Mouse (Mus musculus) right cerebral cortex, postnatal 14 days (tissue): Measurements from ENCODE around the gene Aanat.
"Not testable (repeated sequence)": the region's sequence is repeated elsewhere in the genome, so short reads cannot be mapped to it uniquely, and the experiment has no call there.

Experiments used
- DNase-seq: peaks from one replicate; pipeline ENCODE4 v3.0.0; 2022

The Aanat gene

DNA sequence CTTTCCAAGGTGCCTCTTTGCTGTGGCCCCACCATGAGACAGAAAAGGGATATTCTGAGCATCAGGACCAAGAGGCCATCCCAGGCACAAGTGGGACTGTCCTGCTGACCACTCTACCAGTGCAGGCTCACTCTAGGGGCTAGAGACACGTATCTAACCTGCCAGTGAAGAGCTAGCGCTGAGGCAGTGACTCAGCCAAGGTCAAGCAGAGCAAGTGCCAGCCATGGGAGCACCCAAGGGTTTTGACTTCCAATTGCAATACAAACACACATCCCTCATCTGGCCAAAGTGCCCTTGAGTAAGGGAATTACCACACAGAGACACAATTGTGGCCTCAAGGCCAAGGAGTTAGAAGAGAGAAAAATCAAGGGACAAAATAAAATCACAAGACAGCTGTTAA lies 10.8 kb upstream of the Aanat start:
- no peak for DNase-seq

DNA sequence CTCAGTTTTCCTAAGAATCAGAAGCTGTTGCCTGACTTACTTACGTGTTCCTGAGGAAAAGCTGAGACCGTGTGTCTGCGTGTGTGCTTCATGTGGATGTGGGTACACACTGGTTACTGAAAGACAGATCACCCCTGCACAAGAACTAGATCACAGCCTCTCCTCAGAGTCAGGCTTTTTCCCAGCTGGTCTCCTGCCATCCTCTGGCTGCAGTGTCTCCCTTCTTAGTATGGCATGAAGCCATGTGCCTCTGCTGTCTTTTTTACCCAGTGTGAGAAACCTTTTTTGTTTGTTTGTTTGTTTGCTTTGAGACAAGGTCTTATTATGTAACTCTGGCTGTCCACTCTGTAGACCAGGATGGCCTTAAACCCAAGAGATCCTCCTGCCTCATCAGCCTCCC lies 7.0 kb upstream of the Aanat start:
- DNase-seq, result no peak

DNA sequence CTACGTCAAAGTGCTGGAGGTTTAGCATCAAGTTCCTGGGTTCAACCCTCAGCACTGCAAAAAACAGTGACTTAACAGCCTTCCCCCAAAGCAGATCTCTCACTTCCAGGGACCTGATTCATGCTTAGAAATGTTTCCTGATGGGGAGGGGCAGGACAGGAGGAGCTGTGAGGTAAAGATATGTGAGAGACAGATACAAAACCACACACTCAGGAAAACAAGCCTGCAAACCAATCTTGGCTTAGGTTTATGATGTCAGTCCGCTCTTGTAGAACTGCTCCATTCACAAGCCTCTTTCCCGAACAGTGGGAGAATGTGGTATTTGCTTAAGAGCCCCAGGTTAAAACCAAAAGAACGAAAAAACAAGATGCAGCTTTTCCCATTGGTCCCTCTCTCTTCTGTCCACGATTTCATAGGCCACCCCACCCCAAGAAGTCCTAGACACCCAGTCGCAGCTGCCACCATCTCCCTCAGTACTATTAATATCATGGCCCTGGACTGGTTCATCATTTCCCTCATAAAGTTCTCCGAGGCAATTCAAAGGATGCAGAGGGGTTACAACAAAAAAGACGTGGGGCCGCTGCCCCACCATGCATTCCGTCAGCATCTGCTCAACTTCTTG lies 6.1 kb upstream of the Aanat start:
- no peak for DNase-seq

DNA sequence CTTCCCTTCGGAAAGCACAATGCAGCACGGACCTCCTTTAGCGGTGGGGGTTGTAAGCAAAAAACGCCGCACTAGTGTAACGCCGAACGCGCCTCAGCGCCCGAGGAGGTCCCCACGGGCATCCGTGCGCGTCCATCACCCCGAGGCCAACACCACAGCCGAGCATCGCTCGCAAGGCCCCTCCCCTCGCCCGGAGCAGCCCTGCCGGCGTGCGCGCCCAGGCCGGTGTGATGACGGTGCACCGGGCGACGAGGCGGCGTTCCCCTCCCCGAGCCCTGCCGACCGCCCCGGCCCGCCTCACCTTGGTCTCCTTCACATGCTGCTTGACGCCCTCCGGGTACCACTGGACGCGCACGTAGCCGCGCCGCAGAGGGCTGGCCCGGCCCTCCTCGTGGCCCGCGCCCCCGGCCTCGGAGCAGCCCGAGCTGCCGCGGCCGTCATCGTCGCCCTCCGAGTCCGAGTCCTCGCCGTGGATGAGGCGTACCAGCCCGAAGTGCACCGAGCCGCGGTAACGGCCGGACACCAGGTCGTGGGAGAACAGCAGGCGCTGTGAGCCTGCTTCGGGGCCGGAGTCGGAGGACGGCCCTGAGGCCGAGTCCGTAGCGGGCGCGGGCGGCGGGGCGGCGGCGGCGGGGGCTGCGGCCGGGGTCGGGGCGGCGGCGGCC lies 5.4 kb upstream of the Aanat start:
- DNase-seq, result peak; percentile 55

- DNase-seq, result peak; percentile 92
Measured at GRCm38 (mm10) chr11:116581376-116581814, 4.8 kb upstream of the Aanat start, which contains the start of gene Ube2o. Ube2o (minus strand) TSS chr11:116581447.

DNA sequence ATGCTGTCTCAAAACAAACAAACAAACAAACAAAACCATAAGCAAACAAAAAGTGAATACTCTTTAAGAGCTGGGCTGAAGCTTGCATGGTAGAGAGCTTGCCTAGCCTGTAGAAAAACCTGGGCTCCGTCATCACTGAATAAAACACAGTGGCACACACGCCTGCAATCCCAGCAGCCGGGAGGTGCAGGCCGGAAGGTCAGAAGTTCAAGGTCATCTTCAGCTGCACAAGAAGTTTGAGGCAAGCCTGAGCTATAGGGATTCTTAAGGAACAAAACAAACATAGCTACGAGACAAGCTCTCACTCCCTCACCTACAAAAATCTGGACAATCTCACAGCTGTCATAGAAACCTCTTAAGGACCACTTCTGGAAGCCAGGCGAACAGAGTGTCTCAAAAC lies 550 bp upstream of the Aanat start:
- no peak for DNase-seq

DNA sequence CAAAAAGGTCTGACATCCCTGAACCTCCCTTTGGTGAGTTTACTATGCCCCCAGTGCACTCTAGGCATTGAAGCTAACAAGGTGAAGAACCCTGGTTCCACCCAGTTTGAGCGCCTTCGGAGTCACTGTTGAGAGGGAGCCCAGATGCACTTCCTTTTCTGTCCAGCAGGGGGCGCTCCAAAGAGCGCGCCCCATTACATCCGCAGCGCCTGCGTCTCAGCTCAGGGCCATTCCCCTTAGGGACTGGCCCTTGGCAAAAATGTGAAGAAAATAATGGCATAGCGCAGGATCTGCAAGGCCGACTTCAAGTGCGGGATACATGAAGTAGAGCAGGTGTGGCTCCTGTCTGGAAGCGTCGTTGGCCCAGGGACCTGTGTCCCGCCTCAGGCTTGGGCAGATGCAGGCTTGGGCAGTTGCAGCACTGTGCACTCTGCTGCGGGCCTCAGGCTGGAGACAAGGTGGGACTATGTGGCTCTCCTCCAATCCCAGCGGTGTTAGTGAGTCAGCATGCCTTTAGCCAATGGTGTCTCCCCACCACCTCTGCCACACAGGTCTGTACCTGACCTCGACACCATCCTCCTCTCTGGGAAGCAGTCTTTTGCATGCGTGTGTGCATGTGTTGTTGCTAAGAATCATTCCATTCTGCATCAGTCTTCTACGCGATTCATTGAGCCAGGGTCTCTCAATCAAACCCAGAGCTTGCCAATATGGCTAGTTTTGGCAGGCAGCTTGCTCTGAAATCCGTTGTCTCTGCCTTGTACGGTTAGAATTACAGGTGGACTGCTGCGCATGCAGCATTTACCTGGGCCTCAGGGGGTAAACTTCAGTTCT lies 784 bp downstream of the Aanat start:
- peak; percentile 68 for DNase-seq

- no peak for DNase-seq
Measured at GRCm38 (mm10) chr11:116589020-116589531, 2.8 kb downstream of the Aanat start.

DNA sequence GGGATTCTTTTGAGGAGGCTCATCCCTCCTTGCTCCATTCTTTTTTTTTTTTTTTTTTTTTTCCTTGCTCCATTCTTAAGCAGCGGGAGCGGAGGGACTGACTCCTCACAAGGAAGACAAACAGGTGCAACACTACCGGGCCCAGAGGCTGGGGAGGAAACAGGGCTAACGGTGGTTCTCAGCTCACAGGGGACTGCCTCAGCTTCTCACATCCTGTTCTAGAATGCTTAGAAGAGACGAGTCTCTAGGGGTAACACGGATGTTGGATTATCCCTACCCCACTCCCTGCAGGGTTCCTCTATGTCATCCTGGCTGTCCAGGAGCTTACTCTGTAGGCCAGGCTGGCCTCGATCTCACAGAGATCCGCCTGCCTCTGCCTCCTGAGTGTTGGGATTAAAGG lies 3.3 kb downstream of the Aanat start:
- no peak for DNase-seq

GRCm38 (mm10) chr11:116591621-116592020 lies 5.4 kb downstream of the Aanat start:
- no peak for DNase-seq

DNA sequence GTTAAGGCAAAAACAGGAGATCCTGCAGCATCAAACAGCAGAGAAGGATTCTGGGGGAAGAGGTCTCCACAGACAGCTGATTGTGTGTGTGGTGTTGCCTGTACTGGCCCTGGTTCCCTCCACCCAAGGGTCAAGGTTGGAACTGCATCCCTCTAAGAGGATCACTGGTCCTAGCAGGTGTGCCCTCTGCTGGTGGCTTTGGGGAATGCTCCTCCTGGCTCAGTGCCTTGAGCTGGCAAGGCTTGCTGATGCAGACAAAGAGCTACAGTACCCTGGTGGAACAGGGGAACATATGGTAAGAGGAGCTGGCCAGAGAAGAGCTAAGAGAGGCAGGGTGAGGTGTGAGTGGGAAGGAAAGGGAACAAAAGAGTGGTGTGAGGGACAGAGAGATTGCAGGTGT lies 6.2 kb downstream of the Aanat start:
- DNase-seq, result peak; percentile 92

- no peak for DNase-seq
Measured at GRCm38 (mm10) chr11:116593345-116593744, 7.1 kb downstream of the Aanat start.

- DNase-seq, result no peak
Measured at GRCm38 (mm10) chr11:116596766-116597165, 10.5 kb downstream of the Aanat start.

DNA sequence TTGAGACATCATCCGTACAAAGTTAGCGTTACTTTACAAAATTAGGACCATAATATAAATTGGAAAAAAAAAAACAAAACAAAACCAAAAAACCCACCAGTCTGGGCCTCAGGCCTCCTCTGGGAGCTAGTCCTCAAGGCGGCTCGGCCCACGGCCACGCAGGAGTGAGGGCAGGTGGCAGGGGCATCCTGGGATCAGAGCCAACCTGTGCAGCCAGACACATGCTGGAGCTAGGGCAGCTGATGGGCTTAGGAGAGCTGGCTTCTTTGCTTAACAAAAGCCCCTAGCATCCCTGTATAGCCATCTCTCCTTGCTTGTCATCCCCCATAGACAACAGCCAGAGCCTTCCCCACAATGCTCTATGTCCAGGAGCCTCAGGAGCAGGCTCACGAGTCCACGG lies 12.0 kb downstream of the Aanat start:
- no peak for DNase-seq

GRCm38 (mm10) chr11:116599230-116599629 lies 13.0 kb downstream of the Aanat start:
- no peak for DNase-seq

- no peak for DNase-seq
Measured at GRCm38 (mm10) chr11:116601166-116601565, 14.9 kb downstream of the Aanat start.

DNA sequence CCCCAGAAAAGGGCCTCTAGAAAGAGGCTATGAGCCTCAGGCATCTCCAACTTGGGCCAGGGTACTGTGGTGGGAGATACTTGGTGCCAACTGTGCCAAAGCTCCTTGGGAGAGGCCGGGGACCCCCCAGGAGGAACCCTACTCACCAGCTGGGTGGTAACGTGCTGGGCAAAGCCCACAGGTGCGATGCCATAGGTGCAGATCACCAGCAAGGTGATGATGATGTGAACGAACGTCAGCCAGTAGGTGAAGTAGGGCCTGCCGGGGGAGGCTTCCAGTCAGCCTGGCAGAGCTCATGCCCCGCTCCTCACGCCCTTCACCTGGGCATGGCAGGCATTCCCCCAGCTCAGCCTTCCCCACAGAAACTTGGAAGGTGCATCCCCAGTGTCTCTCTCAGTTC lies 15.8 kb downstream of the Aanat start:
- DNase-seq, result no peak

DNA sequence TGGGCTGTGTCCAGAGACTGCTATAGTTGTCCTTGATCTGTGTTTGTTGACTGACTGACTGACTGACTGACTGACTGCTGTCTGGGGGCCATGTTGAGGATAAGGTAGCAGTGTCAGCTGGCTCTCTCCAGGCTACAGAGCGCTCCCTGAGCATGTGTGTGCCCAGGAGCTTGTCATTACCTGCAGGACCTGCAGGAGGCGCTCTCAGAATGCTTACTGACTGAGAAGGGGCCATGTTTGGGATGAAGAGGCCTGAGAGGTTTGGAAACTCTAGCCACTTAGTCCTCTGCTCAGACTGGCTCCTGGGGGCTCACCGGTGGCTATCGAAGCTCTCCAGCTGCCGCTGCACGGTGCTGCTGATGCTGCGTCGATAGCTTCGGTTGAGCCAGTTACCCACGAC lies 17.1 kb downstream of the Aanat start:
- no peak for DNase-seq

- DNase-seq, result no peak
Measured at GRCm38 (mm10) chr11:116604097-116604496, 17.9 kb downstream of the Aanat start.

DNA sequence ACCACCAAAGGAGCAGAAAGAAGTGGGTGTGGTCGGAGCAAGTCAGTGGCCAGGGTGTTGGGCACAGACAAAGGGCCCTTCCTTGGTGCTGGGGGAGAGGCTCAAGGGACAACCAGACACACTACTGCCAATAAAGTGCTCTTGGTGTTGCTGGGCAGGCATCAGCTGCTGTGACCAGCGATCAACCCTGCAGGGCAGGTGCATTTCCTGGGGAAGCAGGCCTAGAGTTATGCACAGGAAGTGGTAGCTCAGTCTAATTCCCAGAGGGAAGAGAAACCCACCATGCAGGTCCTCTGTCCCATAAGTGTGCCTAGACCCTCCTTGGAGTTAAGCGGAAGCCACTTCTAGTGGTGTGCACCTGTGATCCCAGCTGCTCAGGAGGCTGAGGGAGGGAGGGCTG lies 21.5 kb downstream of the Aanat start:
- DNase-seq, result no peak

DNA sequence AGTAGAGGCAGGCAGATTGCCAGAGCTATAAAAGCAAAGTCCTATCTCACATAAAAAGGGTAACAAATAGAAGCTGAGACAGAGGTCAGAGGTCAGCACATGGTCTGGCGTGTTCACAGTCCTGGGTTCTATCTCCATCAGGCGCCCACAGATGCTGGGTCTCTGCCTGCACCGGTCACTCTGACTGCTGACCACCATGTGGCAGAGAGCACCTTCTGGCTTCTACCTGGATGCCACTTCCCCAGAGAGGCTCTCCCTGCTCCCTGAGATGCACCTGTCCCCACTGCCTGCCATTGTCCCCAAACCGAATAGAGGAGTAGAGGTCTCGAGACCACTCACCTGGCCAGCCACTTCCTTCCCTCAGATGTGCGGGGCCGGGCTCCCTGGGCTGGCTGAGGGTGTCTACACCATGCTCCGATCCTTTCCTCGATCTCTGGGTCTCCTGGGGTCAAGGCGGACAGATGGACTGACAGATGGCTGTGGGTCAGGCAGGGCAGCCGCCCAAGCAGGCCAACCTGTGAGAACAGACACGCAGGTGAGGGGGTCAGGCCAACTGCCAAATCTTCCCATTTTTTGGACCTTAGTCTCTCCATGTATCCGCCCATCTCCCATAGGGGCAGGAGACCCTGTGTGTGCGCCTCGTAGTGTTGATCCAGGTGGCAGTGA lies 23.9 kb downstream of the Aanat start:
- no peak for DNase-seq

DNA sequence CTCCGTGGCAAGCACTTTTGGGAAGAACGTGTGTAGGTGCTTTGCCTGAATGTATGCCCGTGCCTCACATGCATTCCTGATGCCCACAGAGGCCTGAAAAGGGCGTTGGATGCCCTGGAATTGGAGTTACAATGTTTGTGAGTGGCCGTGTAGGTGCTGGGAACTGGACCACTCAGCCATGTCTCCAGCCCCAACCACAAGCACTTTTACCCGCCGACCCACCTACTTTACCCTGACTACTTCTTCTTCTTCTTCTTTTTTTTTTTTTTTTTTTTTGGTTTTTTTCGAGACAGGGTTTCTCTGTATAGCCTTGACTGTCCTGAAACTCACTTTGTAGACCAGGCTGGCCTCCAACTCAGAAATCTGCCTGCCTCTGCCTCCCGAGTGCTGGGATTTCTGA lies 24.9 kb downstream of the Aanat start:
- not testable (repeated sequence) for DNase-seq

DNA sequence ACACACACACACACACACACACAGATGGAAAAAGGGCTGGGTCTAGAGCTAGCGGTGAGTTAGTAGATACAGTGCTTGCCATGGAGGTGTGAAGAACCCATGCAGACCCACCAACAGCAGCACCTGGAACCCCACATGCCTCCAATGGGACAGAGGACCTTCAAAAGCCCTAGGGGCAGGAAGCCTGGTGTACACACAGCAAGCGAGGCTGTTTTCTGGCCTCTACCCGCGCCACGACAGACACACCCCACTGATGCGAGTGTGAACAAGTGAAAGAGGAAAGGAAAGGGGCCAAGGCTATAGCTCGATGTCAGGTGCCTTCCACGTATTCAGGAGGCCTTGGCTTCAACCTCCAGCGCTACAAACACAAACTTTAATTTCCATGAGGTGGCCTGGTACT lies 25.7 kb downstream of the Aanat start:
- no peak for DNase-seq
